In genomic region chr13:7994198-7994597, GRCm38 (mm10) we compare ENCODE assay signal across 21 mouse cellular contexts.
DNase-seq lines count a peak whose midpoint lies in the region; ATAC-seq lines count a peak whose summit lies in the region.
"Had no signal": no experiment of that assay in that cellular context is flagged by ENCODE, and none has a peak within 500 bp of the region (broad histone marks: within the 10 kb centered on the region; RNA-seq: fewer than 3 reads in every experiment).

No protein-coding gene starts in this region.

- intact Hi-C loops in heart, postnatal 14 days (cut with DNase I) = no loop called here

- H3K27me3 ChIP-seq in hindbrain, embryonic 16.5 days (replicated peaks; ENCODE audit: control insufficient read depth, insufficient read depth, low read length) = no peaks in the 10 kb centered on the region
- H3K27me3 ChIP-seq in hindbrain, embryonic 11.5 days (ENCODE audit: control insufficient read depth, insufficient read depth, low read length) = no peaks in the 10 kb centered on the region
- H3K27me3 ChIP-seq: heart, embryonic 12.5 days; lung, embryonic 15.5 days had no signal

- no peak for DNase-seq in hindbrain, embryonic 11.5 days (ENCODE audit: low spot score)
- peak; percentile 28 to 47 for DNase-seq in right cerebral cortex, adult 2 months (ENCODE audit: low spot score in 2 of 2)
- DNase-seq in right cerebral cortex, postnatal 4 days = no peak
- peak; percentile 31 to 40 for DNase-seq in left cerebral cortex, adult 9 months (ENCODE audit: low spot score in 2 of 2)
- DNase-seq in telencephalon, adult 2 months (ENCODE audit: low read depth, low spot score) = peak; percentile 66
- DNase-seq in kidney, postnatal 14 days = no peak
- DNase-seq in heart, postnatal 14 days = no peak
- DNase-seq: cerebellum, adult 9-11 months; embryo, embryonic 11 days; gastrocnemius, postnatal 14 days; kidney, adult 18-20 months; kidney, postnatal 4 days; spleen, adult 18-20 months; thymus, postnatal 4 days had no signal

- no peak overlapping the region for H3K4me2 ChIP-seq in hindbrain, embryonic 16.5 days (ENCODE audit: low read length)
- H3K4me2 ChIP-seq in hindbrain, embryonic 11.5 days (replicated peaks; ENCODE audit: low read depth, low read length) = no peak overlapping the region
- H3K4me2 ChIP-seq: heart, embryonic 12.5 days; lung, embryonic 15.5 days had no signal

- ATAC-seq in hindbrain, embryonic 16.5 days = peak; percentile 75
- no peak for ATAC-seq in hindbrain, embryonic 11.5 days (ENCODE audit: low FRiP score)
- ATAC-seq: activated CD4-positive, CD25-positive, alpha-beta regulatory T cell, adult 4 months; CD4-positive, CD25-positive, alpha-beta regulatory T cell, adult 4 months had no signal

- H3K27ac ChIP-seq in hindbrain, embryonic 16.5 days (ENCODE audit: low read depth, low read length) = no peak overlapping the region
- H3K27ac ChIP-seq in hindbrain, embryonic 11.5 days (ENCODE audit: low read depth, low read length) = no peak overlapping the region
- H3K27ac ChIP-seq: hindbrain, embryonic 10.5 days; lung, embryonic 15.5 days had no signal

- no peaks in the 10 kb centered on the region for H3K36me3 ChIP-seq in hindbrain, embryonic 16.5 days (ENCODE audit: control insufficient read depth, insufficient read depth, low read length)
- no peaks in the 10 kb centered on the region for H3K36me3 ChIP-seq in hindbrain, embryonic 11.5 days (ENCODE audit: control insufficient read depth, insufficient read depth, low read length)
- H3K36me3 ChIP-seq: heart, embryonic 12.5 days; hindbrain, embryonic 10.5 days; lung, embryonic 15.5 days had no signal

- no peaks in the 10 kb centered on the region for H3K9me3 ChIP-seq in hindbrain, embryonic 16.5 days (ENCODE audit: control insufficient read depth, low read length)
- no peaks in the 10 kb centered on the region for H3K9me3 ChIP-seq in hindbrain, embryonic 11.5 days (ENCODE audit: control insufficient read depth, low read length)
- H3K9me3 ChIP-seq: heart, embryonic 12.5 days; hindbrain, embryonic 10.5 days; lung, embryonic 15.5 days had no signal

- no peaks in the 10 kb centered on the region for H3K4me1 ChIP-seq in hindbrain, embryonic 16.5 days (ENCODE audit: control insufficient read depth, insufficient read depth, low read depth, low read length)
- H3K4me1 ChIP-seq in hindbrain, embryonic 11.5 days (replicated peaks; ENCODE audit: control insufficient read depth, insufficient read depth, low read length) = no peaks in the 10 kb centered on the region
- H3K4me1 ChIP-seq: heart, embryonic 12.5 days; hindbrain, embryonic 10.5 days; lung, embryonic 15.5 days had no signal

- 64% methylated on average over 5 of the region's 5 CpGs for WGBS in hindbrain, embryonic 16.5 days
- WGBS in hindbrain, embryonic 11.5 days = 81% methylated on average over 5 of the region's 5 CpGs

- H3K9ac ChIP-seq in hindbrain, embryonic 16.5 days (ENCODE audit: low read depth, low read length) = no peak overlapping the region
- no peak overlapping the region for H3K9ac ChIP-seq in hindbrain, embryonic 11.5 days (ENCODE audit: low read depth, low read length)
- H3K9ac ChIP-seq: heart, embryonic 12.5 days; lung, embryonic 15.5 days had no signal

- H3K4me3 ChIP-seq in hindbrain, embryonic 16.5 days (ENCODE audit: low read length) = no peak overlapping the region
- no peak overlapping the region for H3K4me3 ChIP-seq in hindbrain, embryonic 11.5 days (ENCODE audit: low read depth, low read length)
- H3K4me3 ChIP-seq: erythroblast, embryonic 14.5 days; heart, embryonic 12.5 days; hindbrain, embryonic 10.5 days; lung, embryonic 15.5 days had no signal

Comparison
In these comparisons a context has a peak if more than half of its experiments do, and no peak if none do; other contexts are left out.
1. DNase-seq: peak in right cerebral cortex, adult 2 months (2 of 2), left cerebral cortex, adult 9 months (2 of 2) and telencephalon, adult 2 months (single experiment); none in hindbrain, embryonic 11.5 days (single experiment), right cerebral cortex, postnatal 4 days (single experiment), kidney, postnatal 14 days (single experiment) and heart, postnatal 14 days (0 of 2).